Mouse (Mus musculus): ENCODE data around the gene Cbr2.

DNA sequence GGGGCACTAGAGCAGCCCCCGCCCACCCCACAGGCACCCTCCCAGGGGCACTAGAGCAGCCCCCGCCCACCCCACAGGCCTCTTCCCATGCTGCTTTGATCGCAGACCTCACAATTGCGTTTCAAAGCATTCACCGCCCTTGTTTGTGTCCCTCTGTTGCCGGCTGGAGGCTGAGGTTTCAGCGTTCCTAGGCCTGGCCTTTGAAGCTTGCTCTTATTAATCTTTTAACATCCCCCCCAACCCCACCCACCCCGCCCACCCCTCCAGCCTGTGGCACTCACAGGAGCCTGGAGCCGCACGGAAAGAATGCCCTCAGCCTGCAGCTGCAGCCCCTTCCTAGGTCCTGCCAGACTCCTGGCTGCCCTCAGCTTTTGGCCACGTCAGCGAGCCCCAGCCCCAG, 24.7 kb downstream of the Cbr2 start:
- TF ChIP-seq CTCF (conservative IDR thresholded peaks at IDR 0.05; ENCODE audit: low read length): no peak
- TF ChIP-seq POU5F1 (IDR thresholded peaks at IDR 0.05; ENCODE audit: borderline replicate concordance, low read length): no peak
- no peak for TF ChIP-seq NANOG (IDR thresholded peaks at IDR 0.05; ENCODE audit: borderline replicate concordance, low read length)

Data from E14TG2a.4 (cell line).